Mouse (Mus musculus) erythroblast, embryonic 14.5 days (primary cell): Measurements from ENCODE around the gene Fcgrt.

Source experiments
- GATA1 ChIP-seq: IDR thresholded peaks from 2 replicates; pipeline ENCODE4 v1.6.1; 2012; ENCODE audit warnings: low read length, inconsistent platforms, mixed read lengths
- TAL1 ChIP-seq: IDR thresholded peaks from 3 replicates; pipeline ENCODE4 v1.6.1; 2012; ENCODE audit warnings: low read length, inconsistent platforms, mixed read lengths

- TF ChIP-seq TAL1 (no peak), GATA1 (no peak)
Measured at GRCm38 (mm10) chr7:45147899-45148298, 44.2 kb upstream of the Fcgrt start.
